Mouse (Mus musculus) kidney, adult 2 months (tissue): ENCODE data around the gene Etv4.

Experiments
- CTCF ChIP-seq: fragments of 200-500 bp; conservative IDR thresholded peaks from 2 replicates; pipeline ENCODE4 v1.5.1; 2011; ENCODE audit warnings: low read depth, mild to moderate bottlenecking, control low read depth, low read length, moderate library complexity, mixed read lengths; ENCODE audit not compliant: insufficient read depth, insufficient read length
- POLR2A ChIP-seq: fragments of 200-500 bp; IDR thresholded peaks from one replicate; pipeline ENCODE4 v1.6.1; 2011; ENCODE audit warnings: low read depth, low read length, control low read depth

GRCm38 (mm10) chr11:101813259-101813658 is 28.1 kb upstream of the Etv4 start:
- peak; percentile 95 for TF ChIP-seq CTCF
- TF ChIP-seq POLR2A: no peak
